Mouse (Mus musculus): Measurements from ENCODE around the gene Xrcc5. TPM values are rescaled to one million over a fixed set of nuclear protein-coding genes. Genes with fewer than 3 reads are reported as not detected.

The Xrcc5 gene
- polyA plus RNA-seq, 1 experiment from 2014 or later: 14.0 TPM

DNA sequence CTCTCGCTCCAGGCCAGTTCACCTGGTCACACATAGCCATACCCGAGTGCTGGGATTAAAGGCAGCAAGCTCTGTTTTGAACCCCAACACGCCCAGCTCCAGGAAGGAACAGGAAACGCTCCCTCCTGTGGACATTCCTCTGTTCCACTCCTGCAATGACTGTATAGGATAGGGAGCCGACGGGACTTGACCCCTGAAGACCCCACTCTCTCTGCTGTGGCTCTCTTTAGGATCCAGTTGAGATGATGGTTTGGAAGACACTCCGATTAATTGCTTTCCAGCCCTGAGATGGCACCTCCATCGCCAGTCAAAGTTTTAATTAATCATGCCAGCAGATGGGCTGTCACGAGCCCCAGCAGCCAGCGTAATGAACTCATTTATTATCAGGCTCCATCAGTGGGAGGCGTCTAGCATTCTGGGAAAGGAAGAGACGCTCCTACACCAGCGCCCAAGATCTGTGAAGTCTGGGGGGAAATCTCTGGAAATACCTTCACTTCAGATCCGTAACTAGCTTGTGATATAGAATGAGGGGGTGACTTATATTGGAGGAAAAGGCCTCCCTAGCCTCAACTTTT lies 99.4 kb downstream of the Xrcc5 start:
- H3K36me3 ChIP-seq (ENCODE audit: control insufficient read depth, insufficient read depth): no peaks in the 10 kb centered on the region
- no peak overlapping the region for H3K4me3 ChIP-seq (ENCODE audit: low read depth, low read length)
- TF ChIP-seq CTCF (IDR thresholded peaks at IDR 0.05; ENCODE audit: low read depth): no peak
- no peaks in the 10 kb centered on the region for H3K9me3 ChIP-seq (ENCODE audit: control insufficient read depth)
- ATAC-seq: no peak
- no peak overlapping the region for H3K9ac ChIP-seq (ENCODE audit: low read depth, low read length)
- no peak overlapping the region for H3K27ac ChIP-seq (ENCODE audit: low read depth, low read length)
- H3K4me2 ChIP-seq (replicated peaks; ENCODE audit: low read depth): no peak overlapping the region
- WGBS: 69% methylated on average over 14 of the region's 14 CpGs
- no peaks in the 10 kb centered on the region for H3K27me3 ChIP-seq (replicated peaks; ENCODE audit: control insufficient read depth, insufficient read depth, low read length)
- no peaks in the 10 kb centered on the region for H3K4me1 ChIP-seq (replicated peaks; ENCODE audit: control insufficient read depth, insufficient read depth, low read length)

GRCm38 (mm10) chr1:72409936-72410335 lies 102.7 kb downstream of the Xrcc5 start:
- Histone ChIP-seq H3K9ac (ENCODE audit: low read depth, low read length) (no peak overlapping the region), H3K4me3 (ENCODE audit: low read depth, low read length) (no peak overlapping the region), H3K4me1 (replicated peaks; ENCODE audit: control insufficient read depth, insufficient read depth, low read length) (no peaks in the 10 kb centered on the region), H3K4me2 (replicated peaks; ENCODE audit: low read depth) (no peak overlapping the region), H3K36me3 (ENCODE audit: control insufficient read depth, insufficient read depth) (no peaks in the 10 kb centered on the region), H3K27me3 (replicated peaks; ENCODE audit: control insufficient read depth, insufficient read depth, low read length) (no peaks in the 10 kb centered on the region), H3K27ac (ENCODE audit: low read depth, low read length) (no peak overlapping the region), H3K9me3 (ENCODE audit: control insufficient read depth) (no peaks in the 10 kb centered on the region)
- no peak for ATAC-seq
- no peak for TF ChIP-seq CTCF (IDR thresholded peaks at IDR 0.05; ENCODE audit: low read depth)
- 81% methylated on average over 5 of the region's 5 CpGs for WGBS

GRCm38 (mm10) chr1:72411108-72411507 lies 103.9 kb downstream of the Xrcc5 start:
- H3K27me3 ChIP-seq (replicated peaks; ENCODE audit: control insufficient read depth, insufficient read depth, low read length): no peaks in the 10 kb centered on the region
- no peak for TF ChIP-seq CTCF (IDR thresholded peaks at IDR 0.05; ENCODE audit: low read depth)
- no peak overlapping the region for H3K4me3 ChIP-seq (ENCODE audit: low read depth, low read length)
- no peak overlapping the region for H3K4me2 ChIP-seq (replicated peaks; ENCODE audit: low read depth)
- ATAC-seq: no peak
- H3K9me3 ChIP-seq (ENCODE audit: control insufficient read depth): no peaks in the 10 kb centered on the region
- H3K36me3 ChIP-seq (ENCODE audit: control insufficient read depth, insufficient read depth): no peaks in the 10 kb centered on the region
- no peak overlapping the region for H3K9ac ChIP-seq (ENCODE audit: low read depth, low read length)
- H3K4me1 ChIP-seq (replicated peaks; ENCODE audit: control insufficient read depth, insufficient read depth, low read length): no peaks in the 10 kb centered on the region
- 92% methylated on average over 8 of the region's 8 CpGs for WGBS
- no peak overlapping the region for H3K27ac ChIP-seq (ENCODE audit: low read depth, low read length)

DNA sequence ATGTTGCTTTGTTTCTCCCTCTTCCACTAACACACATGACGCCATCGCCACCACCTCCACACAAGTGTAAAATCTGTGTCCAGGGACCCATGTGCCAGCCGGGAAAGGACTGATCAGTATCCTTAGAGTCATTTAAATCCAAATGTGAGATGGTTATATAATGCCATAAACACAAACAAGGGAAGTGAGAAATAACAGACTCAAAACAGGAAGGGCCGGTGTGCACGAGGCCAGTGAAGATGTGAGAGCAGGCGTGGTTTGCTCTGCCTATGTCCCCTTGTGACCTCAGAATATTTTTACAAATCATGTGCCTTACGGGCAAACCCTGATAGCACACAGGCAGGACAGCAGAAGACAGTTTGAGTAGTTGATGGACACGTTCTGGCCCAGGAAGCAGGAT lies 106.0 kb downstream of the Xrcc5 start:
- no peaks in the 10 kb centered on the region for H3K9me3 ChIP-seq (ENCODE audit: control insufficient read depth)
- H3K4me2 ChIP-seq (replicated peaks; ENCODE audit: low read depth): no peak overlapping the region
- no peaks in the 10 kb centered on the region for H3K4me1 ChIP-seq (replicated peaks; ENCODE audit: control insufficient read depth, insufficient read depth, low read length)
- WGBS: 87% methylated on average over 8 of the region's 8 CpGs
- no peaks in the 10 kb centered on the region for H3K36me3 ChIP-seq (ENCODE audit: control insufficient read depth, insufficient read depth)
- no peak overlapping the region for H3K9ac ChIP-seq (ENCODE audit: low read depth, low read length)
- ATAC-seq: no peak
- TF ChIP-seq CTCF (IDR thresholded peaks at IDR 0.05; ENCODE audit: low read depth): no peak
- no peak overlapping the region for H3K4me3 ChIP-seq (ENCODE audit: low read depth, low read length)
- H3K27me3 ChIP-seq (replicated peaks; ENCODE audit: control insufficient read depth, insufficient read depth, low read length): no peaks in the 10 kb centered on the region
- no peak overlapping the region for H3K27ac ChIP-seq (ENCODE audit: low read depth, low read length)

DNA sequence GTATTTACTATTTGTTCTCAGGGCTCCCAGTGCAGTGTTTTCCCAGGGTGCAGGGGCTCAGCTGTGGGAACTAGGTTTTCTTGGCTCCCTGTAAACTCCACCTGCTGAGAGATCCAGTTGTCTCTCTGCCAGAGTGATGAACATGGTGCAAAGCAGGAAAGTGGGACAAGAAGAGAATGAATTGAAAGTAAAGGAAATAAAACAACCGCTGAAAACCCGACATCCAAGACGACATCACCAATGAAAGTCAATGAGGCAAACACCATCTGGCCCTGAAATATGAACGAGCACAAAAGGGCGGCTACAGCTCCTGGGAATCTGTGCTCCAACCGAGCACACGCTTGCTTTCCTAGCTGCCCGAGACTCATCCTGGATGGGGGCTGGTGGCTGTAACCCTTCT lies 106.9 kb downstream of the Xrcc5 start:
- Histone ChIP-seq H3K36me3 (ENCODE audit: control insufficient read depth, insufficient read depth) (no peaks in the 10 kb centered on the region), H3K9ac (ENCODE audit: low read depth, low read length) (no peak overlapping the region), H3K4me2 (replicated peaks; ENCODE audit: low read depth) (no peak overlapping the region), H3K4me3 (ENCODE audit: low read depth, low read length) (no peak overlapping the region), H3K4me1 (replicated peaks; ENCODE audit: control insufficient read depth, insufficient read depth, low read length) (no peaks in the 10 kb centered on the region), H3K9me3 (ENCODE audit: control insufficient read depth) (no peaks in the 10 kb centered on the region), H3K27me3 (replicated peaks; ENCODE audit: control insufficient read depth, insufficient read depth, low read length) (no peaks in the 10 kb centered on the region), H3K27ac (ENCODE audit: low read depth, low read length) (no peak overlapping the region)
- TF ChIP-seq CTCF (IDR thresholded peaks at IDR 0.05; ENCODE audit: low read depth): no peak
- 79% methylated on average over 8 of the region's 8 CpGs for WGBS
- no peak for ATAC-seq

GRCm38 (mm10) chr1:72414561-72415253 lies 107.5 kb downstream of the Xrcc5 start:
- Histone ChIP-seq H3K9ac (ENCODE audit: low read depth, low read length) (no peak overlapping the region), H3K36me3 (ENCODE audit: control insufficient read depth, insufficient read depth) (no peaks in the 10 kb centered on the region), H3K9me3 (ENCODE audit: control insufficient read depth) (no peaks in the 10 kb centered on the region), H3K27ac (ENCODE audit: low read depth, low read length) (no peak overlapping the region), H3K4me3 (ENCODE audit: low read depth, low read length) (no peak overlapping the region), H3K27me3 (replicated peaks; ENCODE audit: control insufficient read depth, insufficient read depth, low read length) (no peaks in the 10 kb centered on the region), H3K4me1 (replicated peaks; ENCODE audit: control insufficient read depth, insufficient read depth, low read length) (no peaks in the 10 kb centered on the region), H3K4me2 (replicated peaks; ENCODE audit: low read depth) (no peak overlapping the region)
- WGBS: 47% methylated on average over 8 of the region's 8 CpGs
- peak; percentile 90 for ATAC-seq
- no peak for TF ChIP-seq CTCF (IDR thresholded peaks at IDR 0.05; ENCODE audit: low read depth)

Measured in intestine, postnatal 0 days (tissue).